Mouse (Mus musculus): Measurements from ENCODE around the gene Ccdc141. TPM values are rescaled to one million over a fixed set of nuclear protein-coding genes. Genes with fewer than 3 reads are reported as not detected.
"Not testable (repeated sequence)": the region's sequence is repeated elsewhere in the genome, so short reads cannot be mapped to it uniquely, and the experiment has no call there.

The Ccdc141 gene
- total RNA-seq, 2 experiments from 2014 or later, result 18.4 to 23.0 TPM

- DNase-seq (ENCODE audit: low spot score in 2 of 2), result no peak
These were observed 96.1 kb downstream of the Ccdc141 start for GRCm38 (mm10) chr2:77074373-77074772.

GRCm38 (mm10) chr2:77073930-77074329 lies 96.5 kb downstream of the Ccdc141 start:
- peak in 1 of 2 experiments; percentile 46 for DNase-seq (ENCODE audit: low spot score in 2 of 2)

- peak; percentile 62 to 81 for DNase-seq (ENCODE audit: low spot score in 2 of 2)
These were observed 105.1 kb downstream of the Ccdc141 start for GRCm38 (mm10) chr2:77065294-77065693.

DNA sequence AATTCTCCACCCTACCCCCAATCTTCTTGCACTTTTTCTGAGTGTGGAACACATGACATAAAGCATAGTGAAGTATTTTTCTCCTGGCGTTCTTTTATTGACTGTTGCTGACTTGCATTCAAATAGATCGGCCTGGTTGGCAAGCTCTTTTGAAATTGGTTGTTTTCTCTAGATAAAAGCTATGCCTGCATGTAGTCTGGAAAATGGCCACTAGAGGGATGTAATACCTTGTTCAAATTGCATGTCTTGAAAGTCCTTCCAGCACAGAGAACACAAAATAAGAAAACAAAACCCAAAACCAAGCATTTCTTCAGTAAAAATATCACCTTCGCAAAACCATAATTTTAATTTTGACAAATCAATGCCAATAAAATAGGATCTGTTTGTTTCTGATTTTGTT lies 108.6 kb downstream of the Ccdc141 start:
- DNase-seq (ENCODE audit: low spot score in 2 of 2), result peak; percentile 13 to 81

DNA sequence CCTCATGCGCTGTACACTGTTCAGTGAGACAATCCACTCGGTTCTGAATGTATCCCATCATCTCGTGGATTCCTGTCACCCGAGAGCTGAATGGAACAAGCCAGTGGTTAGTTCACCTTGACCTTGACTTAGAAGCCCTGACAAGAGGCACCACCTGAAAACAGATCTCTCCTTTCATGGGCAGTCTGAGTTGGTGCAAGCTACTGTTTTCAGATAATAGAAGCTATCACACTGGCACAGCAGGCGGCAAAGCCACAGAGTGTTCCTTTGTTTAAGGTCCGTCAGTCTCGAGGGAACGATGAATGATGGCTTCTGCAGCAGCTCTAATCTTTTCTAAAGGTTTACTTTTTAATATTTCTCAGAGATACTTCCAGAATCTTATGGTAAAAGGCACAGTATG lies 110.8 kb downstream of the Ccdc141 start:
- DNase-seq (ENCODE audit: low spot score in 2 of 2), result no peak

- peak in 1 of 2 experiments; percentile 21 for DNase-seq (ENCODE audit: low spot score in 2 of 2)
These were observed 114.1 kb downstream of the Ccdc141 start for GRCm38 (mm10) chr2:77056367-77056766.

DNA sequence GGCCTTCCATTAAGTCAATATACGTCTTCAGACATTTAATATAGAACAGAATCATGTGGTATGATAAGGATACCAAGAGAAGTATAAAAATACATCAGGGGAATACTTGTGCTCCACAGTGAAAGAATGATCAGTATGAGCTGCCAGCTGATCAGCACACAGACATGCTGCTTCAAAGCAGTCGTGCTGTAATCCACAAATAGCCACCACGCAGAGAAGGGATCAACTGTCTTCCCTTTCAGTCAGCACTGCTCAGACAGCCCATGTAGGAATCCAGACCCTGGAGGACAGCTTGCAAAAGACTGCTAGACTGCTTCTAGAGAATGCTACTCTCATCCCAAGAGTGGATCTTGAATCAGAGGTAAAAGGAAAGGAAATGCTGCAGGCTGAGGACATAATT lies 127.5 kb downstream of the Ccdc141 start:
- peak in 1 of 2 experiments; percentile 6 for DNase-seq (ENCODE audit: low spot score in 2 of 2)

DNA sequence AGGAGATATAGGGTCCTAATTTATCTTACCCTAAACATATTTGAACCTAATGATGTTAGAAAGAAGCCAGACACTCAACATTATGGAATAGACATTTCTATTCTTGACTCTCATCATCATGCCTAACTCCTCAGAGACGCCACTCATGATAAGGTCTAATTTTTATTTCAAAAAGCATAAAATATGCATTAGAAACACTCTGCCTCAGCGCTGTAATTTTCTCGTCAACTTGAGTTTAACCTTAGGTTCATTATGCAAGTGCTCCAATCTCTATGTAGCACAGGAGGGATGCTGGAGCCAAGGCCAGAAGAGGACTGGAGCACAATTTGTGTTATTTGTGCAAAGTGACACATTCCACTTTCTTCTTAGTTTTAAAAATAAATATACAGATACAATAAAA lies 130.8 kb downstream of the Ccdc141 start:
- DNase-seq (ENCODE audit: low spot score in 2 of 2), result no peak

DNA sequence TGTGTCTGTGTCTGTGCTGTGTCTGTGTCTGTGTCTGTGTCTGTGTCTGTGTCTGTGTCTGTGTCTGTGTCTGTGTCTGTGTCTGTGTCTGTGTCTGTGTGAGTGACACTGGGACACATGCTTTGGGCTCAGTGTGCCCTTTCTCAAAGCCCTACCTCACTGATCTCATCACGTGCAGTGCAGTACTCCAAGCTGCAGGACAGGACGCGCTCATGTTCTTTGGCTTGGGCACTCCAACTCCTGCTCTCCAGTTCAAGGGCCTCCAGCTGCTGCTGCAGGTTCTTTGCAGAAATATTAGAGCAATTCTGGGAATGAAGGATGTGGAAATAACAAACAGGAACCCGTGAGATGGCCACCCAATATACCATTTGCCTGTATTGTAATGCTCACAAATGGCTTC lies 131.2 kb downstream of the Ccdc141 start:
- DNase-seq (ENCODE audit: low spot score in 2 of 2), result no peak

GRCm38 (mm10) chr2:77037211-77037610 lies 133.2 kb downstream of the Ccdc141 start:
- no peak for DNase-seq (ENCODE audit: low spot score in 2 of 2)

GRCm38 (mm10) chr2:77034112-77034511 lies 136.3 kb downstream of the Ccdc141 start:
- DNase-seq (ENCODE audit: low spot score in 2 of 2), result no peak

DNA sequence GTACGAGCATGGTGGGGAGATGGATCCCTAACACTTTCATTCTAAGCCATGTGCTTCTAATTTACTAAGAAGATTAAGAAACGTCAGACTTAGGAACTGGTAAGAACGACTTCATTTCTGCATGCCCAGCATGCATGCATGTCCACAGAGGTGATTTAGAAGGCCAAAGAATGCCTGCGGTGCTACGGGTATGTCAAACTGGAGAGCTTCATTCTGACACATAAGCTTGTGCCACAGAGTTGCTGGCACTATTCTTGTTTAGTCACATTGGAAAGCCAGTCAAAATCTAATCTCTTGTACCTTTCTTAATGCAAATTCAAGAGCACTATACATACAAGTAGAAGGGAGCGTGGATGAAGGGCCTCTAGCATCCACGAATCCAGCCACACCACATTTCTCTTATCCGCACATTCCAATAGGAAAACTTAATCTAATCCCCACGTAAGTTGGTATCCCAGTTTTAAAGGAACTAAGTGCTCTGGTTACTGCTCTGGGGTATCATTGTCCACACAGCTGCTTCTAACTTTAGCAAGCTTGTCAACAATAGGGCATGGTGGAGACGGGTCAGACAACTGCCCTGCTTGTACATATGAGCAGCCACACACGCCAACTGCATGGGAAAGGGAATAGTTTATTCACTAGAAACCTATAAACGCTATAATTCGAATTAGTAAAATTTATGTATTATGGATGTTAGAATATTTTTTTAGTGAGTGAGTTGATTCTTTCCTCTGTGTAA lies 136.9 kb downstream of the Ccdc141 start:
- no peak for DNase-seq (ENCODE audit: low spot score in 2 of 2)

DNA sequence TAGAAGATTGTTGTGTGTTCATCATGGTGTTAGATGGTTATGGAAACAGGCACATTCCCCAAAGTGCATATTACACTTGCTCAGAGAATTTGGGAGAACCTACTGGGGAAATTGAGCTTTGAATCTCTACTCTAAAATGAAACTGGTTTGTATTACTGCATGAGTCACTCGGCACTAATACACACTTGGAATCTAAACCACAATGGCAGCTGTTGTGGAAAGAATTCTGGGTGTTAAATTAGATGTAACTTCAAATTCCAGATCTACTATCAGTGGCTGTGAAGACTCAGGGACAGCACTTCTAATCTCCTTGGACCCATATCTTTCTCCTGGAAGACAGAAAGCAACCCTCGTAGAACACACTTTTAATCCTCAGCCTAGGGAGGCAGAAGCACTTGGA lies 149.8 kb downstream of the Ccdc141 start:
- DNase-seq (ENCODE audit: low spot score in 2 of 2), result no peak

GRCm38 (mm10) chr2:77017735-77018134 lies 152.7 kb downstream of the Ccdc141 start:
- DNase-seq (ENCODE audit: low spot score in 2 of 2), result no peak

GRCm38 (mm10) chr2:77013449-77013848 lies 157.0 kb downstream of the Ccdc141 start:
- DNase-seq (ENCODE audit: low spot score in 2 of 2), result not testable (repeated sequence)

DNA sequence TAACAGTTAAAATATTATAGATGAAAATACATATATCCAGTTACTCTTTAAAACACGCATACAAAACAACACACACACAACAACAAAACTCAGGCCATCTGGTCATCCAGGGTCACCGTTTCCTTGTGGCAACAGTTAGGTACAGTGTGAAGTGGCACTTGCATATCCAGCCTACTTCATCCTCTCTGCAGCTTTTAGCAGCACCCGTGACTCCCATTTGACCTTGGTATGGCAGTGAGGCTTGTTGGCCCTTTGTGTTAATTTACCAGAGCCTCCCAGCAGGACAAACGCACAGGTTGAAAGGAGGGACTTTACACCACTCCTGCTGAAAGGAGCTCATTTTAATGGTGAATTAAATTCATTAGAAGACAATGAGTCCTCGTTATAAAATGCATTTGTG lies 158.5 kb downstream of the Ccdc141 start:
- no peak for DNase-seq (ENCODE audit: low spot score in 2 of 2)

DNA sequence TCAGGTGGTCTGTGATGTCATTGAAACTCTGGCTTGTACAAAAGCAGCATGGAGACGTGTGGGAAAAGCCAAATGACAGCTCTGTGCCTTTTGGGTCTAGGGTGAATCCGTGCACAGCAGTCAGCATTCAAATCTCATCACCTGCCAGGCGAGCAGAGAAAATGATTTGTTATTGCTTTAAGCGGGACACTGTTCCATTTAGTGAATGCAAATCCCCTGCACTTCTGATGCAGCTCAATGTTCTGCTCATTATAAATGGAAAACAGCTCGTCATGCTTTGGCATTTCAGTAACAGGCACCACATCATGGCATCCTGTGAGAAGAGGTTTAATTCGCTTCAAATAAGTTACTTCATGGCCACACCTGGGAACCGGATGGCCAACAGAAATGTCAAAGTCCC lies 163.4 kb downstream of the Ccdc141 start:
- DNase-seq (ENCODE audit: low spot score in 2 of 2), result no peak

DNA sequence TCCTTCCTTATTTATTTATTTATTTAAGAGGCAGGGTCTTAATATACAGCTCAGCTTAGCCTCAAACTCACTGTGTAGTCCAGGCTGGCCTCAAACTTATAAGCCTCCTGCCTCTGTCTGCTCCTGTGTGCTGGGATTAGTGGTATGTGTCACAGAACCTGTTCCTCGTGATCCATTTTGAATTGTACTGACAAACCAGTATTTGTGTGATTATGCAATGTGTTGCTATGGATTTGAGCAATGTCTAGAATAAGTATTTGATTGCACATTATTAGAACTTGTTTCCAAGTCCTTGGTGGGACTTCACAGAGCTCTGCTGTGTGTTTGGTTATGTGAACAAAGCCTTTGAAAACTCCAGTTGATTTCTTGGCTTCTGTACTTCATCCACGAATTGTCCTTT lies 167.3 kb downstream of the Ccdc141 start:
- no peak for DNase-seq (ENCODE audit: low spot score in 2 of 2)

DNA sequence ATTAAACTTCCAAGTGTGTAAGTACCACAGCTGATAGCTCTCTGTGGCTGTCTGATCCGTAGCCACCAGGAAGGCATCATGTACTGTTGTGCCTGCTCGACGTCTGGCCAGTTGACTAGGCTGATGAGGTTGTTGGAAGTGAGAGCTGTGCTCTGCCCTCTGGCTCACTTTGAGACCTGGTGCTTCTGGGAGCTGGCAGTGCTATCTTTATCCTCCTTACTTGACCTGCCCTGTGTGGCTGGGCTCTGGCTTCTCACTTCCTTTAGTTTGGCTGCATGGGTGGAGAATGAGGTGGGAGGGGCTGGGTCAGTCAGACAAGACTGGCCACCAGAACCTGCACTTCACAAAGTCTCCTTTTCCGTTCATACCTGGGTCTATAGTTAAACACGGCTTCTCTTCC lies 172.1 kb downstream of the Ccdc141 start:
- DNase-seq (ENCODE audit: low spot score in 2 of 2), result no peak

GRCm38 (mm10) chr2:76992493-76993201 lies 177.8 kb downstream of the Ccdc141 start:
- DNase-seq (ENCODE audit: low spot score in 2 of 2), result peak; percentile 56 to 72

DNA sequence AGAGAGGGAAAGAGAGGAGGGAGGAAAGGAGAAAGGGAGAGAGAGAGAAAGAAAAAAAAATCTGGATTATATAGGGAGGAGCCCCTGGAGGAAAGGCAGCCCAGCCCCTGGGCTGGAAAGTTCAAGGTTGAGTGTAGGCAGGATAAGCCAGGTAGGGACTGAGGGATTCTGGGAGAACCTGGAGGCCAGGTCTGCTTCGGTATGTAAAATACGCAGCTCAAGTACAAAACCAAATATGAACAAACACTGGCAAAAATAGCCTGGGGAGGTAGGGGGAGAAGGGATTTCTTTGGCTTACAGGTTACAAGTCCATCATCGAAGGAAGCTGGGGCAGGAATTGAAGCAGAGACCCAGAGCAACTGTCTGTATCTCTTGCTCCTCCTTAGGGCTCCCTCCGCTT lies 183.1 kb downstream of the Ccdc141 start:
- no peak for DNase-seq (ENCODE audit: low spot score in 2 of 2)

- no peak for DNase-seq (ENCODE audit: low spot score in 2 of 2)
These were observed 186.1 kb downstream of the Ccdc141 start for GRCm38 (mm10) chr2:76984384-76984783.

DNA sequence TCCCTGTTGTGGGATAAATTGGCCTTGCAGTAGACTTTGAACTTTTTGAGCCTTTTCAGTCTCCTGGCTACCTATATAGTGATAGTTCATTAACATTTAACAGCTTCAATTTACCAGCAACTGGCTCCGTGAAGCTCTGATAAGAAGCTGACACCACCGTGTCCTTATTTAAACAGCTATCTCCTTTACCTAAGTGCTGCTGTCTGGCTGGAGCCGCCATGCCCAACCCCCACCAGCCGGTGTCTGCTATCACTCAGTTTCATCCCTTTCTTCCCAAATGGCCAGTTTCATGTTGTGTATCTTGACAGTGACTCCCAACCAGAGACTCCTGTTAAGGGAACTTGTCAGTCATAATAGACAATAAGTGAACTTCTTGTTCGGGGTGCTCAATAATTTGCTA lies 186.8 kb downstream of the Ccdc141 start:
- no peak for DNase-seq (ENCODE audit: low spot score in 2 of 2)

Data from layer of hippocampus, adult 18-20 months (tissue).